Mouse (Mus musculus) R1 (cell line): ENCODE results near the gene Zfp62.

Experiments used
- DNase-seq: peaks from one replicate; pipeline ENCODE4 v3.0.0-alpha.2; 2018; ENCODE audit warnings: low read depth, low spot score

The Zfp62 gene

GRCm38 (mm10) chr11:49247255-49247654 is 44.2 kb downstream of the Zfp62 start:
- DNase-seq, result peak; percentile 23

DNA sequence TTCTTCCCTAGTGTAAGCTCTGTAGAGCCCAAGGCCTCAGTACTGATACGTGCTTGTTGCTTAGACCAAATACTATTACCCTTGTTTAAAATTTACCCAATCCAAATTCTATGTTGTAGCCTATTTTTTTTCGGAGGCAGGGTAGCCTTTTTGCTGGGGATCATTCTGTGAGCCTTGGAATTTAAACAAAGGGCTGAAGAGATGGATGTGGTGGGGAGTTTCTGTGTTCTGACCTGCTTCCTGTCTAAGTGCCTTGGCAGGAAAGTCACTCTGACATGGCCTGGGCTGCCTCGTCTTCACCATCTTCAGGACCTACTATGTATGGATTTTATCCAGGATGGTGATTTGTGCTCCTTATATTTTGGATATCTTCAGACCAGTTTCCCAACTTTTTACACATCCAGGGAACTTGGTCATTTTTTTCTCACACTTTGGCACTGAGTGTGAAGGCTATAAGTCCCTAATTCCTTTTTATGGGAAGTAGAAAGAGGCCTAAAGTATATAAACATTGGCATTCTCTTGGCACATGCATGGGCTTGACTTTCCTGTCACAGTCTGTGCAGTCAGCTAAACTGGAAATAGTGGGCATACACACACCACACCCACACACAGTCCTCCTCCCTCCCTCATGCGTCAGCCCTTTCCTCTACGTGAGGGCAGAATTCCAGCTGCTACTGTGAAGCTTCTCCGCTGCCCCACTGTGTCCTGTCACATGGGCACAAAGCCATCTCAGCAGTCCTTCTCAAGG is 45.3 kb downstream of the Zfp62 start:
- DNase-seq, result no peak

- no peak for DNase-seq
Measured at GRCm38 (mm10) chr11:49248974-49249700, 46.0 kb downstream of the Zfp62 start.

DNA sequence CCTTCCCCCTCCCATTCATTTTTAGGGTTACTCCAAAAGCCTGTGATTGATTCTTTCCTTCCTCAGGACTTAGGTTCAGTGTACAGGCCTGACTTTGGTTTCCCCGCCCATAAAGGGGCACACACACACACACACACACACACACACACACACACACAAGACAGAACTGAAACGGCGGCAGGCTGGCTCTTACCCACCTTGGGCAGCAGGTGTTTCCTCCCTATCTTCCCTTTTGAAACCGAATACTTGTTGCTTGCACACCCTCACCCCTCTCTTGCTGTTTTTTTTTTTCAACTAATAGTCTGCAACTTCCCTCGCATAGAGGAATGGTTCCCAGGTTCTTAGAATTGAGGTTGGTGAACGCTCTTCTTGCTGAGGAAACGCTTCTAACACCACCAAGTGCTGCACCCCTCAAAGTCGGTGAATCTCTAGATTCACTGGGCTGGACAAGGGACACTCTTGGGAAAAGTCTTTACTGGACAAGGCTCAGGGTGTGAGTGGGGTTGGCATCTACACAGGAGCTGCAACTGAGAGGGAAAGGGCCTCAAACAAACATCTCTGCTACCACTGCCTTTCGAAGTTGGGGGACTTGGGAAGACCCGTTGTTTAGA is 46.8 kb downstream of the Zfp62 start:
- DNase-seq, result no peak

DNA sequence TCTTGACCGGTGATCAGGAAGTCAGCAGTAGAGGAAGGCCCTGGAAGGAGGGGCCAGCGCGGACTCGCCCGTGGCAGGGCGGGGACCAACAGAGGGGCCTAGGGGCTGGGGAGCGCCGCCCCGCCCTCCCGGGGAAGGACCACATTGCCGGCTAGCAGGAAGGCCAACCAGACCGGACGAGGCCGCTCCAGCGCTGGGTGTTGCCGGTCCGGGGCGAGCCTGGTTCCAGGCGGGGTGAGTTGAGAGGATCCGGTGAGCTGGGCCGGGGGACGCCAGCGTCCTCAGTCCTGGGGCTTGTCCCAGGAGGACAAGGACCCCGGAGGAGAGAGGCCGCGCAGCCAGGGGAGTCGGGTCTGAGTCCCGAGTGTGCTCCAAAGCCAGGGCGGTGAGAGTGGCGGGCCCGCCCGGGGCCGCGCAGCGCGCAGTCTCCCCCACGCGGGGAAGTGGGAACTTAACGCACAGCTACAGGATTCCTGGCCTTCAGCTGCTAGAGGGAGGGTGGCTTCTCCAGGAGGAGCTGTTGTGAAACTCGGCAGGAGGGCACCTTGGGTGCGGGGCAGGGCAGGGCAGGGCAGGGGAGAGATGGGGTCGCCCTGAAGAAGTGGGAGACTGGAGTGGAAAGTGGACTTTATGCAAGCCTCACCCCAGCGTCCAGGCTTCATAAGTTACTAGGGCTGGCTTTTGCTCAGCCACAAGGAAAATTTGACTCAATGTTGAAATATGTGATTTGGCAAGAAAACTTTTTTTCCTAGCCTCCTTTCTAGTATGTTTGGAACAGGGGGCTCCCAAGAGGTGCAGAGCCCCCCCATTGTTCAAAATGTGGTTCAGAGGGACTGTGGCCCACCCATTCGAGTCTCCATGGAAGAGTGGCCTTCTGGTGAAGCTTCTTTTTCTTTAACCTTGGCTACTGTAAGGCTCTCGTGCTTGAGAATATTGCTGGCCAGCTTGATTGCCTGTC is 47.6 kb downstream of the Zfp62 start:
- peak; percentile 51 for DNase-seq

- DNase-seq, result no peak
Measured at GRCm38 (mm10) chr11:49251380-49251761, 48.3 kb downstream of the Zfp62 start.

GRCm38 (mm10) chr11:49252048-49252447 is 49.0 kb downstream of the Zfp62 start:
- DNase-seq, result no peak

DNA sequence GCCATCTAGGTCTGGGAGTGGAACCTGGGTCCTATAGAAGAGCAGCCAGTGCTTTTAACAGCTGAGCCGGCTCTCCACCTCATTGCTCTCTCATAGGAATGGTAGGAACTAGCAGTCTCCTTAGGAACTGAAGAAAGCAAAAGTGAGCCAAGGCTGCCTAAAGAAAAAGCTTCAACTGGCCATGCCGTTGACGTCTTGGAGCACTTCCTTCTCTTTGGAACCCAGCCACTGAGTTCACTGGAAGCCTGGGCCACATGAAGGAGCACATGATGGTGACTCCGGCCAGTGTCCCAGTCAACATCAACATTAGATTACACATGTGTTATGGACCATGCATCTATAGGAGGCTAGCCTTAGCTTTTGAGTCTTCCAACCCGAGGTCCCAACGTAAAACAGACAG is 49.9 kb downstream of the Zfp62 start:
- no peak for DNase-seq

DNA sequence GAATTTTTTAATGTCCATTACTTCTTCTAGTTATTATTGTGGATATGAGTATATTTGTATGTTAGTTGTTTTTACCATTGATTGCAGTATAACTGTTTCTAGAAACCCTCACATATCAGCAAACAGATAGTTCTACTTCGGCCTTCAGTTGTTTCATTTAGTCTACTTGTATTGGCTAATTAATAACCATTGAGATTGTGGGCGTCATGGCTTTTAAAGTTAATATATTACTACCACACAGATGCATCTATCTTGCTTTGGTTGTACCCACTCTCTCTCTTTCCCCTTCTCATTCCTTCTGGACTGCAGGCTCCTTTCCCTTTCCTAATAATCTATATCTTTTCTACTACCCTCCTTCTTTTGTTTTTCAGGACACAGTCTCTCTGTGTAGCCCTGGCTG is 56.2 kb downstream of the Zfp62 start:
- DNase-seq, result no peak

DNA sequence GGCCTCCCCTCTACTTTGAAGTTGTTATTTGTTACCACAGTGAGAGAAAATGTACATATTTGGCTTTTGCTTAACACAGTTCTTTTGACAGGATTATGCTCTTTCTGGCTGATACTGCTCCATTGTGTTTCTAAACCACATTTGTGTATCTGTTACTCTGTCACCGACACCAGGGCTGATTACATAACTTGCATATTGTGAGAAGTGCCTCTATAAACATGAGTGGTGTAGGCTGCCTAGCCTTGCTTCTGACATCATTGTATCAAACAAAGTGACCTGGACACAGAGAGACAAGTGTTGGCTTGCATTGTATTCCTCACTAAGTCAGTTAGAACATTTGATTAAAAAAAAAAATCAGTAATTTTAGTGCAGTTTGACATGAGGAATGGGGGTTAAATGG is 56.7 kb downstream of the Zfp62 start:
- DNase-seq, result no peak

DNA sequence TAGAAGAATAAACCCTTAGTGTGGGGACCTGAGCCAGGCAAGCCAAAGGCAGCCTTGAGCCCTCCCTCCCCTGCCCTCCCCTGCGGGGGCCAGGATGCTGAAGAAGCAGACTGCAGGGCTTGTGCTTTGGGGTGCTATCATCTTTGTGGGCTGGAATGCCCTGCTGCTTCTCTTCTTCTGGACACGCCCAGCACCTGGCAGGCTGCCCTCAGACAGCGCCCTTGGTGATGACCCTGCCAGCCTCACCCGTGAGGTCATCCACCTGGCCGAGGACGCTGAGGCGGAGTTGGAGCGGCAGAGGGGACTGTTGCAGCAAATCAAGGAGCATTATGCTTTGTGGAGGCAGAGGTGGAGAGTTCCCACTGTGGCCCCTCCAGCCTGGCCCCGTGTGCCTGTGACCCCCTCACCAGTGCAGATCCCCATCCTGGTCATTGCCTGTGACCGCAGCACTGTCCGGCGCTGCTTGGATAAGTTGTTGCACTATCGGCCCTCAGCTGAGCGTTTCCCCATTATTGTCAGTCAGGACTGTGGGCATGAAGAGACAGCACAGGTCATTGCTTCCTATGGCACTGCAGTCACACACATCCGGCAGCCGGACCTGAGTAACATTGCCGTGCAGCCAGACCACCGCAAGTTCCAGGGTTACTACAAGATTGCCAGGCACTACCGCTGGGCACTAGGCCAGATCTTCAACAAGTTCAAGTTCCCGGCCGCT is 57.7 kb downstream of the Zfp62 start:
- DNase-seq, result no peak

- peak; percentile 65 for DNase-seq
Measured at GRCm38 (mm10) chr11:49261313-49261855, 58.3 kb downstream of the Zfp62 start.

- no peak for DNase-seq
Measured at GRCm38 (mm10) chr11:49262286-49262685, 59.2 kb downstream of the Zfp62 start.

DNA sequence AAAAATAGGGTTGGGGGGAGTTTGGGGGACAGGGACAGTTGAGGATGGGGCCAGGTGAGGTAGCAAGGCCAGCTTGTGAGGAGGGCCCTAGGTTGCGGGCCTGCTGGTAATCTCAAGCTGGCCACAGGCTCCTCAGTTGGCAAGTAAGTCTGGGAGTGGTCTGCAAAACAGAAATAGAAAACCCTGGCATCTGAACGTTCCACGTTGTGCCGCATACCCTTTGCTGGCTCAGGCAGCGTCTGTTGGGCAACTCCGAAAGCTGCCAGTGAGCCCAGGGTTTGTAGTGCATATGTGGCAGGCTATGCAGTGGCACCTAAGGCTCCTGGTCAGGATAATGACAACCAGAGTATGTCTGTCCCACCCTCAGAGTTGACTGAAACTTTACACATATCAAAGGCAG is 60.1 kb downstream of the Zfp62 start:
- DNase-seq, result no peak

GRCm38 (mm10) chr11:49264081-49264480 is 61.0 kb downstream of the Zfp62 start:
- DNase-seq, result no peak

DNA sequence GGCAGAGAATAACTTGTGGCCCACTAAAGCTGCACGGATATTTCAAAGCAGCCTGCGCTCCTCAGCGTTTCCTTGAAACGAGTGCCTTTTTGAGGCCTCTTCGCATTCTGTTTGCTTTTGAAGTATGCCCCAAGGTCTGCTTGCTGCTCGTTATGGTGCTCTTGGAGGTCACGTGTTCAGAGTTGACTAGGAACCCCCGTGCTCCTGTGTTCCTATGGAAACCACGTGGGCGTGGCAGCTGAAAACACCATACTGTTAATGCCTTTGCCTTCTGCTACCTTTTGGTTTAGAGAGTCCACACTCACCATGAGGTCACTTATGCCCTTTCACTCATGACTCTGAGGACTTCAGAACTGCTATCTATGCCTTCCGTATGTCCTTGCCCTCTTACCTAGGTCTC is 61.5 kb downstream of the Zfp62 start:
- DNase-seq, result peak; percentile 74

GRCm38 (mm10) chr11:49265101-49265500 is 62.0 kb downstream of the Zfp62 start:
- no peak for DNase-seq

GRCm38 (mm10) chr11:49266671-49267070 is 63.6 kb downstream of the Zfp62 start:
- no peak for DNase-seq

DNA sequence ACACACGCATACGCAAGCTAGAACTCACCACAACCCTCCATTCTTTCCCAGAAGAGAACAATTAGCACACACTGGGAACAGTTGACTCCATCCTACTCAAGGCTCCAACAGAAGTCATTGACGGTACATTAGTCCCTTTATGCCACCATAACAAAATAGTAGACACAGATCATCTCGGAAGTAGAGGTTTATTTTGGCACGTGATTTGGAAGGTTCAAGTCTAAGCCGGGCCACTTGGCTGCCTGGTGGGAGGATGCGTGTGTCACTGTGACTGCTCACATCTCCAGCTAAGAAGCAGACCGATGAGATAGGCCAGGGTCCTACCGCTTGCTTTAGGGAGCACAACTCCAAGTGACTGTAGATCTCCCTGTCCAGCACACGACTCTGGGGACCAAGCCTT is 64.2 kb downstream of the Zfp62 start:
- no peak for DNase-seq

- DNase-seq, result no peak
Measured at GRCm38 (mm10) chr11:49267970-49268579, 65.0 kb downstream of the Zfp62 start.
